Comparison of ENCODE assay signal across 8 mouse cellular contexts in the genomic region with DNA sequence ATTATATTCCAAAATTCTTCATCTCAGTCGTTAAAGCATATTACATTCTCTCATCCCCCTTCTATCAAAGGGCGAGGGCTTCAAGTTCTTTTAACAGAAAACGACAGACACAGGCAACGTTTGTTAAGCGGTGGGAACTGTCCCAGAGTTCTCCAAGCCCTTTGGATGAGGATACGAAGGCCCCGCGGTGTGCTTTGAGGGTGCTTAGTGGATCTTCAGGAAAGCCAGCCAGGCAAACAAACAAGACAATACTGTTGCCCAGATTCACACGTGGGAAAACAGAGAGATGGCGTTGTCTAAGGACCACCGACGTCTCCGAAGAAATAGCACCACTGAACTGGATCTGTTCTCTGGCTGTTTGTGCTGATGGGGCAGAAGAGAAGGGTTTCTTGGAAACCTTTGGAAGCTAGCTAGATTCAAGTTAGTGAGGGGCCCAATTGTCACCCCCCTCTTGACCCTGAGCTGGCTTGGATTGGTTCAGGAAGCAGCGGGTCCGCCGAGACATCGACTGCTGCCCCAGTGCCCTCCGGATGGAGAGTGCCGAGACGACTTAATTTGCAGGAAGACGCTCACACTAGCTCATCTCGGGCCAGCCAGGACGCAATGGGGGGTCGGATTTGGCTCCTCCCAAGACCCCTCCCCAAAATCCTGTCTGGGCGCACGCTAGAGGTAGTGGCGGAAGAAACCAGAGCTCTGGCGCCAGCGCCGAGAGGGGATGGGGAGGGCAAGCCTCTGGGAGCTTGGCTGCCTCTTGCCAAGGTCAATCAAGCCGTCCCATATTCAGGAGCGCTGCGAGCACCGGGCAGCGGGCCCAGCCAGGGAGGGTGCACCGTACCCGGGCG. TPM values are rescaled to one million over a fixed set of nuclear protein-coding genes. Genes with fewer than 3 reads are reported as not detected.
DNase-seq lines count a peak whose midpoint lies in the region; ATAC-seq and TF ChIP-seq lines count a peak whose summit lies in the region.
"Had no signal": no experiment of that assay in that cellular context is flagged by ENCODE, and none has a peak within 500 bp of the region (broad histone marks: within the 10 kb centered on the region; RNA-seq: fewer than 3 reads in every experiment).

No protein-coding gene starts in this region.

- peak overlapping the region; percentile 25; the same call in 1 of the 2 replicates for H3K4me3 ChIP-seq in heart, adult 2 months
- peak overlapping the region; percentile 32 for H3K4me3 ChIP-seq in intestine, postnatal 0 days (ENCODE audit: low read depth, low read length)
- peak overlapping the region; percentile 45 for H3K4me3 ChIP-seq in limb, embryonic 13.5 days
- H3K4me3 ChIP-seq in midbrain, embryonic 14.5 days (replicated peaks; ENCODE audit: low read depth, low read length), result peak overlapping the region; percentile 34
- peak overlapping the region; percentile 38 for H3K4me3 ChIP-seq in stomach, postnatal 0 days (ENCODE audit: low read depth, low read length)

- TF ChIP-seq CTCF in heart, adult 2 months (IDR thresholded peaks at IDR 0.05), result no peak
- no peak for TF ChIP-seq CTCF in intestine, postnatal 0 days (IDR thresholded peaks at IDR 0.05; ENCODE audit: low read depth)
- no peak; the same call in 1 of the 2 replicates for TF ChIP-seq CTCF in stomach, postnatal 0 days (IDR thresholded peaks at IDR 0.05; ENCODE audit: low read depth)

- intact Hi-C loops in heart, adult 2 months (cut with DNase I), result loop anchor here (5.0 kb wide), 5 partner anchors 41 to 119 kb away; no protein-coding TSS in a partner anchor

- TF ChIP-seq EP300 in heart, adult 2 months (IDR thresholded peaks at IDR 0.05; ENCODE audit: insufficient read depth, low read depth, low read length), result no peak
- no peak for TF ChIP-seq EP300 in stomach, postnatal 0 days (optimal IDR thresholded peaks at IDR 0.05)

- ATAC-seq in intestine, postnatal 0 days, result no peak
- ATAC-seq in limb, embryonic 13.5 days (ENCODE audit: low FRiP score, low read depth), result 0 out of 2 replicates have a peak, but pooled peaks have one; percentile 6
- ATAC-seq in midbrain, embryonic 14.5 days (ENCODE audit: low FRiP score, low TSS enrichment), result peak; percentile 25; the same call in 1 of the 2 replicates
- ATAC-seq in stomach, postnatal 0 days (ENCODE audit: low FRiP score, low TSS enrichment), result 0 out of 2 replicates have a peak, but pooled peaks have one; percentile 18

- H3K4me2 ChIP-seq in intestine, postnatal 0 days (replicated peaks; ENCODE audit: low read depth), result peak overlapping the region; percentile 78
- peak overlapping the region; percentile 90 for H3K4me2 ChIP-seq in limb, embryonic 13.5 days (replicated peaks)
- peak overlapping the region; percentile 60 for H3K4me2 ChIP-seq in midbrain, embryonic 14.5 days (ENCODE audit: low read length)
- H3K4me2 ChIP-seq in stomach, postnatal 0 days (replicated peaks; ENCODE audit: low read depth), result peak overlapping the region; percentile 80

- no peaks in the 10 kb centered on the region for H3K79me2 ChIP-seq in heart, adult 2 months (replicated peaks; ENCODE audit: control insufficient read depth, insufficient read depth, low read length)

- peak; percentile 85 to 89 for DNase-seq in adrenal gland, postnatal 36 days
- DNase-seq in embryo, embryonic 10 days (ENCODE audit: low spot score), result peak; percentile 70
- DNase-seq in heart, adult 2 months, result peak; percentile 75 to 84
- peak; percentile 68 for DNase-seq in midbrain, embryonic 14.5 days
- no peak for DNase-seq in stomach, postnatal 0 days (ENCODE audit: low spot score)

- H3K9me3 ChIP-seq in intestine, postnatal 0 days (ENCODE audit: control insufficient read depth), result no peaks in the 10 kb centered on the region
- no peaks in the 10 kb centered on the region for H3K9me3 ChIP-seq in limb, embryonic 13.5 days
- no peaks in the 10 kb centered on the region for H3K9me3 ChIP-seq in midbrain, embryonic 14.5 days (ENCODE audit: control insufficient read depth, low read length)
- H3K9me3 ChIP-seq in stomach, postnatal 0 days (ENCODE audit: control insufficient read depth, low read length), result no peaks in the 10 kb centered on the region

- no peak overlapping the region for H3K27ac ChIP-seq in heart, adult 2 months
- no peak overlapping the region for H3K27ac ChIP-seq in intestine, postnatal 0 days (ENCODE audit: low read depth, low read length)
- H3K27ac ChIP-seq in limb, embryonic 13.5 days, result peak overlapping the region; percentile 88; the same call in 1 of the 2 replicates
- no peak overlapping the region for H3K27ac ChIP-seq in midbrain, embryonic 14.5 days (replicated peaks; ENCODE audit: low read depth, low read length)
- H3K27ac ChIP-seq in stomach, postnatal 0 days (replicated peaks), result no peak overlapping the region

- H3K9ac ChIP-seq in heart, adult 2 months (ENCODE audit: low read depth, low read length), result peak overlapping the region; percentile 47
- peak overlapping the region; percentile 17 for H3K9ac ChIP-seq in intestine, postnatal 0 days (ENCODE audit: low read depth, low read length)
- H3K9ac ChIP-seq in limb, embryonic 13.5 days, result peak overlapping the region; percentile 62
- peak overlapping the region; percentile 27; the same call in 1 of the 2 replicates for H3K9ac ChIP-seq in midbrain, embryonic 14.5 days (replicated peaks; ENCODE audit: low read length)
- peak overlapping the region; percentile 52 for H3K9ac ChIP-seq in stomach, postnatal 0 days (ENCODE audit: low read length)

- H3K4me1 ChIP-seq in heart, adult 2 months (ENCODE audit: control insufficient read depth, insufficient read depth, low read length), result no peaks in the 10 kb centered on the region
- H3K4me1 ChIP-seq in intestine, postnatal 0 days (replicated peaks; ENCODE audit: control insufficient read depth, insufficient read depth, low read length), result 0 out of 2 replicates have a peak, but pooled peaks cover 8% of the 10 kb centered on the region
- H3K4me1 ChIP-seq in limb, embryonic 13.5 days, result peaks cover 81% of the 10 kb centered on the region
- H3K4me1 ChIP-seq in midbrain, embryonic 14.5 days (ENCODE audit: control insufficient read depth, insufficient read depth, low read length), result peaks cover 32% of the 10 kb centered on the region
- peaks cover 10% of the 10 kb centered on the region for H3K4me1 ChIP-seq in stomach, postnatal 0 days (replicated peaks; ENCODE audit: control insufficient read depth, insufficient read depth)

- H3K36me3 ChIP-seq in heart, adult 2 months (ENCODE audit: control insufficient read depth, insufficient read depth, low read length), result no peaks in the 10 kb centered on the region
- no peaks in the 10 kb centered on the region for H3K36me3 ChIP-seq in intestine, postnatal 0 days (ENCODE audit: control insufficient read depth, insufficient read depth)
- no peaks in the 10 kb centered on the region for H3K36me3 ChIP-seq in limb, embryonic 13.5 days
- H3K36me3 ChIP-seq in midbrain, embryonic 14.5 days (ENCODE audit: control insufficient read depth, insufficient read depth, low read length), result no peaks in the 10 kb centered on the region
- no peaks in the 10 kb centered on the region for H3K36me3 ChIP-seq in stomach, postnatal 0 days (ENCODE audit: control insufficient read depth, insufficient read depth, low read length)

- no peaks in the 10 kb centered on the region for H3K27me3 ChIP-seq in heart, adult 2 months (ENCODE audit: control insufficient read depth, insufficient read depth, low read length)
- H3K27me3 ChIP-seq in intestine, postnatal 0 days (replicated peaks; ENCODE audit: control insufficient read depth, insufficient read depth, low read length), result 0 out of 2 replicates have a peak, but pooled peaks cover 3% of the 10 kb centered on the region
- H3K27me3 ChIP-seq in limb, embryonic 13.5 days, result peaks cover 4% of the 10 kb centered on the region; the same call in 1 of the 2 replicates
- H3K27me3 ChIP-seq in midbrain, embryonic 14.5 days (ENCODE audit: control insufficient read depth, insufficient read depth, low read length), result peaks cover 27% of the 10 kb centered on the region
- no peaks in the 10 kb centered on the region for H3K27me3 ChIP-seq in stomach, postnatal 0 days (ENCODE audit: control insufficient read depth, insufficient read depth, low read length)

- WGBS in heart, adult 2 months, result 18% methylated on average over 38 of the region's 38 CpGs
- 26% methylated on average over 38 of the region's 38 CpGs for WGBS in intestine, postnatal 0 days
- WGBS in limb, embryonic 13.5 days, result 4% methylated on average over 38 of the region's 38 CpGs
- WGBS in midbrain, embryonic 14.5 days, result 3% methylated on average over 38 of the region's 38 CpGs
- WGBS in stomach, postnatal 0 days, result 26% methylated on average over 38 of the region's 38 CpGs

- TF ChIP-seq POLR2A in heart, adult 2 months (IDR thresholded peaks at IDR 0.05; ENCODE audit: insufficient read depth, low read depth, low read length), result no peak

RNA-seq across cellular contexts. Expression of a gene that starts 43.5 kb away (rescaled TPM):
- 1 to 10 TPM; 1.2 to 1.3 TPM for total RNA-seq in adrenal gland, postnatal 36 days (2021)
- total RNA-seq in heart, adult 2 months (2021), result 1 to 10 TPM; 6.3 to 7.0 TPM
- 9.9 and 11.3 TPM in 2 replicates for polyA plus RNA-seq in heart, adult 2 months (2012; rRNA removed)
- polyA plus RNA-seq in intestine, postnatal 0 days (2015; fragmentation: Nextera tagmentation; extraction: Ambion mirVana), result 3.9 and 4.0 TPM in 2 replicates
- polyA plus RNA-seq in limb, embryonic 13.5 days (2015; fragmentation: Nextera tagmentation; extraction: Ambion mirVana), result 47.9 and 48.7 TPM in 2 replicates
- 12.3 and 14.0 TPM in 2 replicates for polyA plus RNA-seq in midbrain, embryonic 14.5 days (2014; fragmentation: Nextera tagmentation; extraction: Ambion mirVana)
- polyA plus RNA-seq in stomach, postnatal 0 days (2015; fragmentation: Nextera tagmentation; extraction: Ambion mirVana), result 15.1 and 16.8 TPM in 2 replicates
- total RNA-seq: common myeloid progenitor, adult 5-6 weeks had no signal
